In the genomic region with DNA sequence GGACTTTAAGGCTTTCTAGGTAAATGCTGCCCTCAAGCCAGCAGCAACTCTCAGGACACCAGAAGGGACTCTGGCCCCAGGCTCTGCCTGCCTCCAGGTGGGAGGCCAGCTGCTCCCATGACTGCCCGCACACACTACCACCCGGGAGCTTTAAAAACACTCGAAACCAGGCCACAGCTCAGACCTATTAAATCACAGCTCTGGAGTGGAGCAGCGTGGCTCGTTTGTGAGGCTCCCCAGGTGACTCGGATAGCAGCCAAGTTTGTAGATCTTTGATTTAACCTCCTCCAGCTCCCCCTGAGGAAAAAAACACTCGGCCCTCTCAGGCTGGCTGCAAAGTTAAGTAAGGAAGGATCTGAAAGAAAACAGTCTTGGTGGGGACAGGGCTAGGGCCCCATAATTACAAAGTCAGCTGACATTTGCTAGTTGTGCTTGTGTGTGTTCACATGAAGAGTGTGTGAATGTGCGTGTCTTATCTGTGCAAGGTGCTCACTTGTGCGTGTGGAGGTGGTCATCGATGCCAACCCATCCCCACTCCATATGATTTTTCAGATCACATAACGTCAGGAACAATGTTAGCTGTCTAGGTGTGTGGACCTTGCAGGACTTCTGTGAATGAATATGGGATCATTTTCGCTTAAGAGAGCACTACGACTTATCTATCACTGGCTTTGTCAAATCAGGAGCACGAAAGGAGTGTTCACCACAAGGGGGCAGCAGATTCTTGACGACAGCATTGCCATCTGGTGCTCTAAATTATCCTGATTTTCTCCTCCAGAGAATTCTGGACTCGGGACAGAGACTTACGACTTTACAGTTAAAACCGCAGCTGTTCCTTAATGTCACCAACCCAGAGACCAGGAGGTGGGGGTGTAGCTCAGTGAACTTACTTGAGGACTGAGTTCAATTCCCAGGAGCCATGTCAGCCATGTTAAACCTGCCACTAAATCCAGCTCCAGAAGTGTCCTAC, we compare ENCODE assay signal across 9 mouse cellular contexts. TPM values are rescaled to one million over a fixed set of nuclear protein-coding genes. Genes with fewer than 3 reads are reported as not detected.
A peak's percentile ranks its signal among the peaks of the same experiment; 100 is the strongest.
DNase-seq lines count a peak whose midpoint lies in the region; ATAC-seq and TF ChIP-seq lines count a peak whose summit lies in the region.
"Had no signal": no experiment of that assay in that cellular context is flagged by ENCODE, and none has a peak within 500 bp of the region (broad histone marks: within the 10 kb centered on the region; RNA-seq: fewer than 3 reads in every experiment).

No protein-coding gene starts in this region.

- H3K27me3 ChIP-seq in CH12.LX (replicated peaks) = no peaks in the 10 kb centered on the region
- H3K27me3 ChIP-seq: limb, embryonic 15.5 days had no signal

- TF ChIP-seq EP300 in CH12.LX (IDR thresholded peaks at IDR 0.05; ENCODE audit: low read length) = no peak

- WGBS in lung, adult 2 months = 51% methylated on average over 18 of the region's 18 CpGs

- H3K36me3 ChIP-seq in CH12.LX (replicated peaks in 1 of 2; ENCODE audit: control insufficient read depth in 1 of 2, insufficient read depth in 1 of 2, low read length in 1 of 2) = peaks cover 0 to 34% of the 10 kb centered on the region in 2 experiments

- no peak; the same call in 1 of the 2 replicates for ATAC-seq in granulocyte monocyte progenitor cell, adult 5-6 weeks (replicated peaks; ENCODE audit: poor library complexity, severe bottlenecking)

- H3K4me3 ChIP-seq in CH12.LX (replicated peaks in 1 of 3; ENCODE audit: low read depth in 2 of 3, low read length in 2 of 3, poor library complexity in 1 of 3) = no peak overlapping the region
- no peak overlapping the region for H3K4me3 ChIP-seq in lung, adult 2 months (replicated peaks; ENCODE audit: extremely low read depth, low read depth, low read length)
- H3K4me3 ChIP-seq: limb, embryonic 15.5 days had no signal

- no peaks in the 10 kb centered on the region for H3K79me2 ChIP-seq in CH12.LX (replicated peaks; ENCODE audit: control insufficient read depth, extremely low read depth, insufficient read depth, poor library complexity, severe bottlenecking)

- peak; percentile 60 for TF ChIP-seq RAD21 in CH12.LX (IDR thresholded peaks at IDR 0.05; ENCODE audit: low read depth, low read length)

- no peak for TF ChIP-seq POLR2A in CH12.LX (IDR thresholded peaks at IDR 0.05; ENCODE audit: low read depth, low read length)
- TF ChIP-seq POLR2A in lung, adult 2 months (IDR thresholded peaks at IDR 0.05; ENCODE audit: borderline replicate concordance, extremely low read depth, low read depth, low read length) = no peak

- TF ChIP-seq CTCF in CH12.LX (conservative IDR thresholded peaks at IDR 0.05 in 1 of 2, IDR thresholded peaks at IDR 0.05 in 1 of 2; ENCODE audit: low read depth in 2 of 2, low read length in 2 of 2) = peak; percentile 71 to 78
- peak; percentile 65 for TF ChIP-seq CTCF in lung, adult 2 months (IDR thresholded peaks at IDR 0.05; ENCODE audit: insufficient read depth, low read length)

- peak; percentile 55 for DNase-seq in CH12.LX (ENCODE audit: extremely low read depth)
- peak; percentile 68 to 91 for DNase-seq in adrenal gland, adult (ENCODE audit: inconsistent age in 2 of 2, low spot score in 1 of 2)
- DNase-seq in embryo, embryonic 10 days (ENCODE audit: low spot score) = peak; percentile 93
- peak; percentile 86 for DNase-seq in heart, adult 8-10 months (ENCODE audit: low spot score)
- DNase-seq in layer of hippocampus, adult 11-12 months (ENCODE audit: low spot score) = peak; percentile 91
- peak; percentile 72 for DNase-seq in lung, adult 2 months
- DNase-seq in right cerebral cortex, postnatal 10 days (ENCODE audit: low spot score in 2 of 2) = peak; percentile 91 to 92

- H3K4me2 ChIP-seq in CH12.LX (ENCODE audit: insufficient read depth, low read depth, poor library complexity, severe bottlenecking) = no peak overlapping the region
- H3K4me2 ChIP-seq: limb, embryonic 15.5 days had no signal

- H3K4me1 ChIP-seq in CH12.LX (ENCODE audit: control insufficient read depth in 1 of 2, insufficient read depth in 2 of 2) = peaks cover 3 to 25% of the 10 kb centered on the region in 2 experiments; a peak in 2 of 4 replicates
- H3K4me1 ChIP-seq in lung, adult 2 months (ENCODE audit: control insufficient read depth, insufficient read depth, low read length) = no peaks in the 10 kb centered on the region

- H3K9ac ChIP-seq in CH12.LX (ENCODE audit: insufficient read depth, low read depth) = no peak overlapping the region
- H3K9ac ChIP-seq: limb, embryonic 15.5 days had no signal

- no peaks in the 10 kb centered on the region for H3K9me3 ChIP-seq in CH12.LX (replicated peaks; ENCODE audit: low read length)
- H3K9me3 ChIP-seq: limb, embryonic 15.5 days had no signal

- H3K27ac ChIP-seq in CH12.LX (ENCODE audit: insufficient read depth, low read depth) = no peak overlapping the region
- H3K27ac ChIP-seq: limb, embryonic 15.5 days had no signal

- in situ Hi-C loops in CH12.LX (cut with MboI; ENCODE audit: low pct_ligation_motif_present, low pct_unique_long_range_greater_than_20kb, low sequenced_read_pairs) = no loop called here

- dilution Hi-C loops in CH12.LX (cut with MboI; ENCODE audit: extremely low pct_ligation_motif_present, extremely low pct_unique_long_range_greater_than_20kb, low sequenced_read_pairs) = no loop called here

TF ChIP-seq in CH12.LX, 34 proteins besides CTCF, POLR2A, EP300 and RAD21:
- TF ChIP-seq SMC3 (IDR thresholded peaks at IDR 0.05; ENCODE audit: low read depth, low read length) (peak; percentile 63), TBP (conservative IDR thresholded peaks at IDR 0.05; ENCODE audit: low read depth, low read length) (no peak), CHD2 (IDR thresholded peaks at IDR 0.05; ENCODE audit: low read length) (no peak), MXI1 (IDR thresholded peaks at IDR 0.05; ENCODE audit: low read depth, low read length) (no peak), MYC (IDR thresholded peaks at IDR 0.05; ENCODE audit: low read depth, low read length) (no peak), NELFE (IDR thresholded peaks at IDR 0.05; ENCODE audit: low read depth, low read length) (no peak)

RNA-seq across cellular contexts. Expression of a gene that starts 20.8 kb away (rescaled TPM):
- total RNA-seq in CH12.LX (2012; rRNA removed) (4.6 and 5.2 TPM in 2 replicates), CH12.LX (2014; rRNA removed) (7.1 and 7.4 TPM in 2 replicates)
- 5.8 and 5.9 TPM in 2 replicates for polyA plus RNA-seq in CH12.LX (2012; ENCODE audit: insufficient read length, low read depth)
- total RNA-seq in heart, adult 8-10 months (2022) = 10 to 100 TPM; 39.7 to 41.2 (median 40.2) TPM
- polyA plus RNA-seq in lung, adult 2 months (2012; rRNA removed) = 20.0 and 27.3 TPM in 2 replicates
- total RNA-seq in granulocyte monocyte progenitor cell, adult 5-6 weeks (2014; fragmentation: Nextera tagmentation) = 31.0 and 42.0 TPM in 2 replicates
- 33.7 and 36.8 TPM in 2 replicates for total RNA-seq in granulocyte monocyte progenitor cell, adult 5-6 weeks (2017)
